Mouse (Mus musculus) kidney, postnatal 0 days (tissue): ENCODE data around the gene Stx12. TPM values are rescaled to one million over a fixed set of nuclear protein-coding genes. Genes with fewer than 3 reads are reported as not detected.
"Not testable (repeated sequence)": the region's sequence is repeated elsewhere in the genome, so short reads cannot be mapped to it uniquely, and the experiment has no call there.

Source experiments
- ATAC-seq: fragments of 200-750 bp; cut with Nextera tagmentation; replicated peaks from 2 replicates; pipeline ENCODE4 v1.8.0; 2017; ENCODE audit warnings: low read depth, moderate number of reproducible peaks, moderate TSS enrichment, moderate library complexity; ENCODE audit not compliant: low FRiP score
- DNase-seq: peaks from one replicate; pipeline ENCODE4 v3.0.0-alpha.2; 2016; ENCODE audit warnings: low spot score
- H3K27ac ChIP-seq: fragments of 300-500 bp; sonication (generic); 2 replicates; pipeline ENCODE4 v1.5.1; 2014; ENCODE audit warnings: mild to moderate bottlenecking
- H3K27me3 ChIP-seq: fragments of 300-500 bp; sonication (generic); 2 replicates; pipeline ENCODE4 v1.6.1; 2014; ENCODE audit warnings: low read length, mixed read lengths; ENCODE audit not compliant: insufficient read depth
- H3K36me3 ChIP-seq: fragments of 300-500 bp; sonication (generic); 2 replicates; pipeline ENCODE4 v1.6.1; 2014; ENCODE audit warnings: low read length, mixed read lengths; ENCODE audit not compliant: insufficient read depth
- H3K4me1 ChIP-seq: fragments of 300-500 bp; sonication (generic); replicated peaks from 2 replicates; pipeline ENCODE4 v1.6.1; 2014; ENCODE audit warnings: antibody characterized with exemption, low read length, mixed read lengths; ENCODE audit not compliant: insufficient read depth
- H3K4me2 ChIP-seq: fragments of 300-500 bp; sonication (generic); 2 replicates; pipeline ENCODE4 v1.6.1; 2014; ENCODE audit warnings: mild to moderate bottlenecking, low read length, moderate library complexity, mixed read lengths
- H3K4me3 ChIP-seq: fragments of 300-500 bp; sonication (generic); replicated peaks from 2 replicates; pipeline ENCODE4 v1.5.1; 2014; ENCODE audit warnings: low read depth, low read length
- H3K9ac ChIP-seq: fragments of 300-500 bp; sonication (generic); 2 replicates; pipeline ENCODE4 v1.6.1; 2014; ENCODE audit warnings: low read depth, low read length
- H3K9me3 ChIP-seq: fragments of 300-500 bp; sonication (generic); replicated peaks from 2 replicates; pipeline ENCODE4 v1.6.1; 2016; ENCODE audit warnings: low read length, inconsistent platforms, mixed read lengths
- CTCF ChIP-seq: IDR thresholded peaks from 2 replicates; pipeline ENCODE4 v1.5.1; 2016; ENCODE audit warnings: antibody characterized with exemption, low read depth, mild to moderate bottlenecking, moderate library complexity
- WGBS: fragments of 180-500 bp; shearing (Covaris S2); extraction: QIAGEN DNeasy Blood & Tissue Kit; methylation state at CpG from one replicate; pipeline ENCODE4 v1.1.7; 2014; 5-methylcytosine and 5-hydroxymethylcytosine counted together
- polyA plus RNA-seq: library from polyadenylated mRNA; unstranded; fragments of >200 nt; fragmentation: Nextera tagmentation; extraction: Ambion mirVana; gene quantifications from 2 replicates; pipeline ENCODE4 v1.2.1, GENCODE M21; 2015

The Stx12 gene
- 59.5 and 60.7 TPM in 2 replicates for polyA plus RNA-seq

DNA sequence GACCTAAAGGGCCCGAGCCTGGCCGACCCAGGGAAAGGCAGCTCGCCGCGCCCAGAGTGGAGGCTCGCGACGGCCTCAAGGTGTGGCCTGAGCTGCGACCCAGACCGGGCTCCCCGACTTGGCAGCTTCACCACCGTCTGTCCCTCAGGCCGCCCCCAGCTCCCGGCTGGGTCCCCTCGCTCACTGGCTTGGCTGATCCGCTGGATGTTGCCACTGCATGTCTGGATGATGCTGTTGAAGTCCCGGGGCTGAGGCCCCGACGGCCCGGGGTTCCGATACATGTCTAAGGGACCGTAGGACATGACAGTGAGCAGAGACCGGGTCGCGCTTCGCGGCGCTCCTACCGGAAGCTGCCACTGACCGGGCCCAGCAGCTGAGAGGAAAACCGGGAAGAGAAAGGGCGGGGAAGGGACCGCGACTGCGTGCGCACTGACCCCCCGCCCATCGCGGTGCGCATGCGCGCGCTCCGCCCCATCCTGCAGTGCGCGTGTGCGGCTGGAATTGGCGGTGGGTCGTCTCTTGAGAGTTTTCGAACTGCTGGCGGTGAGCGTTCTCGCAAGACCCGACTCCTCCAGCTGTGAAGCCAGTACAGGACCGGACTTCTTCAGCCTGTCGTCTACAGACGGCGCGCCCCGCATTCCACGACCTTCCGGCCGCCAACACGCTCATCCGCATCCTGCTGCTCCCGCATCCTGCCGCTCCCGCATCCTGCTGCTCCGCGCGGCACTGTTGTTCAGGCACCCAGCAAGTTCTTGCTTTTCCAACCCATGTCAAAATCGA is at the start of gene Stx12:
TSS of gene Stx12 (minus strand) at position 446 of the 780 bp plus-strand sequence.
- Histone ChIP-seq H3K36me3 (no peaks in the 10 kb centered on the region), H3K27ac (peak within 1 kb of the TSS; percentile 89), H3K9me3 (no peaks in the 10 kb centered on the region), H3K4me2 (peak within 1 kb of the TSS; percentile 92), H3K4me3 (peak within 1 kb of the TSS; percentile 94), H3K27me3 (no peaks in the 10 kb centered on the region), H3K9ac (peak within 1 kb of the TSS; percentile 93), H3K4me1 (no peaks in the 10 kb centered on the region; the same call in 1 of the 2 replicates)
- WGBS = under 1% methylated on average over 72 of the region's 72 CpGs
- peak; percentile 90 for ATAC-seq
- no peak for TF ChIP-seq CTCF
- peak; percentile 95 for DNase-seq

DNA sequence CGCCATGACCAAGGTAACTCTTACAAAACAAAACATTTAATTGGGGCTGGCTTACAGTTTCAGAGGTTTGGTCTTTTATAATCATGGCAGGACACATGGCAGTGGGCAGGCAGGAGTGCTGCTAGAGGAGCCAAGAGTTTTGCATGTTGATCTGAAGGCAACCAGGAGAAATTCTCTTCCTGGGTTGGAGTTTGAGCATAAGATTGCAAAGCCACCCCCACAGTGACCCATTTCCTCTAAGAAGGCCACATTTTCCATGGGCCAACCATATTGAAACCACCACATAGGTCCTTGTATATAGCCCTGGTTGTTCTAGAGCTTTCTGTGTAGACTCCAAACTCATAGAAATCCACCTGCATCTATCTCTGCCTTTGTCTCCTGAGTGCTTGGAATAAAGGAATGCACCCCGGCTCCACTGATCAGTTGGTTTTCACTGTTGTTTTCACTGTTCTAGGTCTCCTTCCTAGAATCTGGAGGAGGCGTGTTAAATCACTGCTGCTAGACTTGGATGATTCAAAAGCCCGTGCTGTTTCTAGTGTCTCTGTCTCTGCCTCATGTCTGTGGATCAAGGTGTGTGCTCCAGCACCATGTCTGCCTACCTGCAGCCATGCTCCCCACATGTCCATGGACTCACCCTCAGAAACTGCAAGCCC is 48.6 kb upstream of the Stx12 start:
- TF ChIP-seq CTCF = no peak
- WGBS = 83% methylated on average over 4 of the region's 4 CpGs
- no peak overlapping the region for H3K27ac ChIP-seq
- no peak overlapping the region for H3K9ac ChIP-seq
- H3K9me3 ChIP-seq = no peaks in the 10 kb centered on the region
- ATAC-seq = no peak
- no peak overlapping the region for H3K4me3 ChIP-seq
- no peaks in the 10 kb centered on the region for H3K27me3 ChIP-seq
- no peak overlapping the region for H3K4me2 ChIP-seq
- DNase-seq = no peak
- H3K4me1 ChIP-seq = no peaks in the 10 kb centered on the region
- no peaks in the 10 kb centered on the region for H3K36me3 ChIP-seq

DNA sequence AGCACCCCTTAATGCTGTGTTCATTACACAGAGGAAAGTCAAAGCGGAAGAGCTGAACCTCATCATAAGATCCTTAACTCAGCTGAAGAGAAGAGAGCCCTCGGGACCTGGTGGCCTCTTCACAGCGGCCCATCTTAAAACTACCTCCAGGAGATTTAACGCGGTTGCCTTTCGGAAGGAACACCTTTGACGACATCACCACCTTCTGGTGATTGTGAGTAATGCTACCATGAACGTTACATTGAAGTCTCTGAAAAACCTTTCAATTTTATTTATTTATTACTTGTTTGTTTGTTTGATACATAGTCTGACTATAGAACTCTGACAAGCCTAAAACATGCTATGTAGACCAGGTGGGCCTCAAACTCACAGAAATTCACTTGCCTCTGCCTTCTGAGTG is 46.5 kb upstream of the Stx12 start:
- H3K27ac ChIP-seq = no peak overlapping the region
- H3K9me3 ChIP-seq = no peaks in the 10 kb centered on the region
- no peaks in the 10 kb centered on the region for H3K36me3 ChIP-seq
- H3K27me3 ChIP-seq = no peaks in the 10 kb centered on the region
- no peak overlapping the region for H3K9ac ChIP-seq
- H3K4me3 ChIP-seq = no peak overlapping the region
- peak; percentile 75 for DNase-seq
- ATAC-seq = no peak
- 11% methylated on average over 8 of the region's 8 CpGs for WGBS
- TF ChIP-seq CTCF = peak; percentile 81
- H3K4me1 ChIP-seq = no peaks in the 10 kb centered on the region
- H3K4me2 ChIP-seq = no peak overlapping the region

DNA sequence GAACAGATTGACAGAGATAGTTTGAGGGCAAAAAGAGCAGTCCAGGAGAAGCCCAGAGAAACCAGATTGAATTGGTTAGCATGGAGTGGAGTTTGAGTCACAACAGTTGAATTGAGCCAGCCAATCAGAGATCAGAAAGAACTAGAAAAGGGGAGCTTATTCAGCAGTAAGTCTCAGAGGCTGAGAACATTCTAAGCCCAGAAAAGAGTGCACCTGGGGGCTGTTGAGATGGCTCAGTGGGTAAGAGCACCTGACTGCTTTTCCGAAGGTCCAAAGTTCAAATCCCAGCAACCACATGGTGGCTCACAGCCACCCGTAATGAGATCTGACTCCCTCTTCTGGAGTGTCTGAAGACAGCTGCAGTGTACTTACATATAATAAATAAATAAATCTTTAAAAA is 42.2 kb upstream of the Stx12 start:
- H3K4me3 ChIP-seq, ATAC-seq, H3K27me3 ChIP-seq, H3K36me3 ChIP-seq, DNase-seq, H3K4me2 ChIP-seq, H3K4me1 ChIP-seq, H3K9ac ChIP-seq, H3K27ac ChIP-seq, H3K9me3 ChIP-seq: not testable (repeated sequence)
- 62% methylated on average over 2 of the region's 2 CpGs for WGBS

DNA sequence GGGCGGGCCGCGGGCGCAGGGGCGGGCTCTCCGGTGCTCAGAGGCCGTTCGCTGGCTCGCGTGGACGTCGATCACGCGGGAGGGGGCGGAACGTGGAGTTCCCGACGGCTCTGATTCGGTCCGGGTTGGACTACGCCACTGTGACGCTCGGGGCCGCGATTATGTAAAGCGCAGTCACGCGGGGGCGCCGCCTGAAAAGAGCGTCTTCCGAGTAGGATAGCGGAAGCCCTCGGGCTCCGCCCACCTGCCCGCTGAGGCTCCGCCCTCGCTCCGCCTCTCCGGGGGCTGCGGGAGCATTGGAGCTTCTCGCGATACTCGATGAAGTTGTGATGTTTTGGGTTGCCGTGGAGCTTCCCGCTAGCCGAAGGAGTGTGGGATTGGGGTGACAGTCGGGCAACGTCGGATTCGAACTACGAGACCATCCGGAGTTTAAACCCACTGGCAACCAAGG is 38.3 kb upstream of the Stx12 start, which contains the start of gene Fam76a:
TSS of gene Fam76a (minus strand) at position 1 of the 451 bp plus-strand sequence.
- peak; percentile 99 for DNase-seq
- peak; percentile 98 for ATAC-seq
- Histone ChIP-seq H3K9me3 (no peaks in the 10 kb centered on the region), H3K4me3 (peak within 1 kb of the TSS; percentile 90), H3K36me3 (no peaks in the 10 kb centered on the region), H3K4me1 (0 out of 2 replicates have a peak, but pooled peaks cover 5% of the 10 kb centered on the region), H3K4me2 (peak within 1 kb of the TSS; percentile 77), H3K27ac (peak within 1 kb of the TSS; percentile 88), H3K9ac (peak within 1 kb of the TSS; percentile 92), H3K27me3 (no peaks in the 10 kb centered on the region)
- under 1% methylated on average over 53 of the region's 53 CpGs for WGBS
- peak; percentile 21; the same call in 1 of the 2 replicates for TF ChIP-seq CTCF

DNA sequence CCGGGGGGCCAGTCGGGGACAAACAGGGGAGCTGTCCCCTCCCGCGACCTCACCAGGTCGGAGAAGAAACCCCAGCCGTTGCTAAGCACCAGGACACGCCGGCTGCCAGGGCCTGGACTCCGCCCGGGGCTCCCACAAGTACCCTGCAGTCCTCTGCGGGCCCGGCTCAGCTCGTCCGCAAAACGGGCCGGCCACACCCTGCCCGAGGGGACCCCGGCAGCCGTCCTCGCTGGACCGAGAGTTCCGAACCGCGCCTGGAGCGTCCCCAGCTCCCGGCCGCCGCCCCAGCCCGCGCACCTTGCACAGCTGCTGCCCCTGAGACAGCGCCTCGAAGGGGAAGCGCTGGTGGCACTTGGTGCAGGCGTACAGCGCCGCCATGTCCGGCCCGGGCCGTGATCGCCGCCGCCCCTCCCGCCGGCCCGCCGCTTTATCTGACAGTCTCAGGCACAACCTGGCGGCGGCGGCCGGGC is 37.8 kb upstream of the Stx12 start:
- TF ChIP-seq CTCF = no peak

More for the DNA sequence above, 37.8 kb upstream of the Stx12 start:
- ATAC-seq (peak; percentile 52), DNase-seq (peak; percentile 37)
- H3K36me3 ChIP-seq = no peaks in the 10 kb centered on the region
- no peaks in the 10 kb centered on the region for H3K9me3 ChIP-seq
- no peaks in the 10 kb centered on the region for H3K27me3 ChIP-seq
- H3K9ac ChIP-seq = peak overlapping the region; percentile 92
- H3K4me2 ChIP-seq = peak overlapping the region; percentile 77
- peak overlapping the region; percentile 90 for H3K4me3 ChIP-seq
- H3K27ac ChIP-seq = peak overlapping the region; percentile 88
- 0 out of 2 replicates have a peak, but pooled peaks cover 5% of the 10 kb centered on the region for H3K4me1 ChIP-seq
- under 1% methylated on average over 44 of the region's 50 CpGs for WGBS
